Mouse (Mus musculus): ENCODE measurements around the gene Tinf2. TPM values are rescaled to one million over a fixed set of nuclear protein-coding genes. Genes with fewer than 3 reads are reported as not detected.

Tinf2 gene
- polyA plus RNA-seq, 1 experiment from 2014 or later, result 31.5 TPM

DNA sequence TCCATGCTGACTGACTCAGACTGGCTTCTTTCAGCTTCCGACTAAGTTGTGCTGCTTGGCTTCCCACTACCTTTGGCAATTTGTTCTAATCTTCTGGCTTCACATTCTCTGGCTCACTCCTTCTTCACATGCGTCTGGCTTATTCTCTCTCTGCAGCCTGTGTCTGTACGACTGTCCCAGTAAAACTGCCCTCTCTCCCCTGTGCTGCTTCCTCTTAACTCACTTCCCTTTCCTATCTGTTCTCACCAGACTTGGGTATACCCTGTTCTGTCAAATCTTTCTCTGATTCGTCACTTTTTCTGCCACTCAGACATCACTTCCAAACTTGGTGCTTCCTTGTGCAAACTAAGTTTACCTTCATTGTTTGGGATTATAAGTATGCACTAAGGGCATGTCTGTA is 15.6 kb upstream of the Tinf2 start:
- Histone ChIP-seq H3K4me1 (no peaks in the 10 kb centered on the region), H3K36me3 (no peaks in the 10 kb centered on the region), H3K27ac (no peak overlapping the region), H3K4me3 (no peak overlapping the region), H3K27me3 (no peaks in the 10 kb centered on the region), H3K4me2 (no peak overlapping the region), H3K9ac (no peak overlapping the region), H3K9me3 (no peaks in the 10 kb centered on the region)
- whole genome bisulfite sequencing, result 74% methylated on average over 4 of the region's 4 CpGs
- no peak for ATAC-seq (ENCODE audit: insufficient number of reproducible peaks, low FRiP score, low TSS enrichment, low read depth)

DNA sequence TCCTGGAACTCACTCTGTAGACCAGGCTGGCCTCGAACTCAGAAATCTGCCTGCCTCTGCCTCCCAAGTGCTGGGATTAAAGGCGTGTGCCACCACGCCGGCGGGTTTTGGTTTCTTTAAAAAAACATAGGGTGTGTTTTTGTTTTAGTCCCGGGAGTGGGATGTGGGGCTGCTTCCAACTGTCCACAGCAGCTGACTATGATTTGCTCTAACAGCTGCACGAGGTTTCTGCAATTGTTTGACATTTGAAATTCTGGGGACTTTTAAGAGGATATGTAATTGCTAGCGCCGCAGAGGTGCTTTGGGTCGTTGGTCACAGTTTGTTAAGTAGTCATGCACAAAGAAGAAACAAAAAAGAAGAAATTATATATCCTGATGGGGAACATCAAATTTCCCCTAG is 7.8 kb upstream of the Tinf2 start:
- Histone ChIP-seq H3K4me1 (no peaks in the 10 kb centered on the region), H3K27me3 (no peaks in the 10 kb centered on the region), H3K4me2 (no peak overlapping the region), H3K4me3 (no peak overlapping the region), H3K36me3 (no peaks in the 10 kb centered on the region), H3K27ac (no peak overlapping the region), H3K9me3 (no peaks in the 10 kb centered on the region), H3K9ac (no peak overlapping the region)
- no peak for ATAC-seq (ENCODE audit: insufficient number of reproducible peaks, low FRiP score, low TSS enrichment, low read depth)
- 73% methylated on average over 10 of the region's 10 CpGs for WGBS

DNA sequence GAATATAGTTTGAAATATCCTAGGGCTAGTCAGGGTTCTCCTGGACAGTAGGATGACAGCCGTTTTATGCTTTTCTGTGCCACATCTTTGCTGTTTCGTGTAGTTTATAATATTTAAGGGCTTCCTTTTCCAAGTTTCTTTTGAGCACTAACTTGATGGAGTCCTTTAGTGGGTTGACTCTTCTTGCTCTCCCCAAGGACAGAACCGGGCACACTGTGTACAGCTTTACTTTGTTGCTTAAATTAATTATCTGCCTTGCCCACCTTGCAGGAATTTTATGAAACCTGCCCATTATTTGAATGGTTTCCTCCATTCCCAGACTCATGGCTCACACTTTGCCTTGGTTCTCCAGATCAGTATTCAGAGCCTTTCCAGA is 486 bp upstream of the Tinf2 start:
- Histone ChIP-seq H3K27ac (peak overlapping the region; percentile 91), H3K27me3 (no peaks in the 10 kb centered on the region), H3K4me3 (peak overlapping the region; percentile 71), H3K9me3 (no peaks in the 10 kb centered on the region), H3K4me2 (peak overlapping the region; percentile 82), H3K9ac (peak overlapping the region; percentile 60; the same call in 1 of the 2 replicates), H3K36me3 (peaks cover 35% of the 10 kb centered on the region), H3K4me1 (peaks cover 10% of the 10 kb centered on the region; the same call in 1 of the 2 replicates)
- 13% methylated on average over 3 of the region's 3 CpGs for WGBS
- ATAC-seq (ENCODE audit: insufficient number of reproducible peaks, low FRiP score, low TSS enrichment, low read depth), result peak; percentile 12; the same call in 1 of the 2 replicates

DNA sequence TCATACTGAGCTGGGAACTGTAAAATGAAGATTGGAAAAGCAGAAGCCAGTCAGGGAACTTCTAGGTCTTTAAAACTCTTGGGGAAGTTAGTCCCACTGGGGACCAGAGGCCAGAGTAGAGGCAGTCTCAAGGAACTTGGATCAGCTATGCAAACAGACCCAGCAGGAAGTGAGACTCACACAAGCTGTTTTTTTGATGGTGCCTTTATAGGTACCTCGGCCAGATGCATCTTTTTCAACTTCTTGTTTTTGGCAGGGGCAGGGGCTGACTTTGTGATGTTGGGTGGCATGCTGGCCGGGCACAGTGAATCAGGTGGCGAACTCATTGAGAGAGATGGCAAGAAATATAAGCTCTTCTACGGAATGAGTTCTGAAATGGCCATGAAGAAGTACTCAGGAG is 4.0 kb downstream of the Tinf2 start:
- WGBS, result 82% methylated on average over 4 of the region's 4 CpGs
- Histone ChIP-seq H3K9me3 (no peaks in the 10 kb centered on the region), H3K36me3 (peaks cover 60% of the 10 kb centered on the region), H3K4me2 (no peak overlapping the region), H3K27me3 (no peaks in the 10 kb centered on the region), H3K4me3 (no peak overlapping the region), H3K4me1 (peaks cover 13% of the 10 kb centered on the region), H3K9ac (no peak overlapping the region), H3K27ac (no peak overlapping the region)
- no peak for ATAC-seq (ENCODE audit: insufficient number of reproducible peaks, low FRiP score, low TSS enrichment, low read depth)

DNA sequence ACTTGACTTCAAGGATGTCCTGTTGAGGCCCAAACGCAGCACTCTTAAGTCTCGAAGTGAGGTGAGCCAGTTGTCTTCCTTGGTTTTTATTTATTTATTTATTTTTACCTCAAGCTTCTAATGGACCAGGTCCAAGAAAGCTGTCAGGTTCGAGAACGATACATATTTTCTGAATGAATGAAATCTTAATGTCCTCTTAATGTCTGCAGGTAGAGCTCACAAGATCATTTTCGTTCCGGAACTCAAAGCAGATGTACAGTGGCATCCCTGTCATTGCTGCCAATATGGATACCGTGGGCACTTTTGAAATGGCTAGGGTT is 8.9 kb downstream of the Tinf2 start:
- Histone ChIP-seq H3K27ac (0 out of 2 replicates have a peak overlapping the region, but pooled peaks have one; percentile 95), H3K4me3 (peak overlapping the region; percentile 83), H3K36me3 (peaks cover 38% of the 10 kb centered on the region), H3K9me3 (no peaks in the 10 kb centered on the region), H3K4me1 (peaks cover 16% of the 10 kb centered on the region), H3K4me2 (peak overlapping the region; percentile 74), H3K9ac (peak overlapping the region; percentile 58), H3K27me3 (no peaks in the 10 kb centered on the region)
- WGBS, result 75% methylated on average over 7 of the region's 7 CpGs
- ATAC-seq (ENCODE audit: insufficient number of reproducible peaks, low FRiP score, low TSS enrichment, low read depth), result no peak

DNA sequence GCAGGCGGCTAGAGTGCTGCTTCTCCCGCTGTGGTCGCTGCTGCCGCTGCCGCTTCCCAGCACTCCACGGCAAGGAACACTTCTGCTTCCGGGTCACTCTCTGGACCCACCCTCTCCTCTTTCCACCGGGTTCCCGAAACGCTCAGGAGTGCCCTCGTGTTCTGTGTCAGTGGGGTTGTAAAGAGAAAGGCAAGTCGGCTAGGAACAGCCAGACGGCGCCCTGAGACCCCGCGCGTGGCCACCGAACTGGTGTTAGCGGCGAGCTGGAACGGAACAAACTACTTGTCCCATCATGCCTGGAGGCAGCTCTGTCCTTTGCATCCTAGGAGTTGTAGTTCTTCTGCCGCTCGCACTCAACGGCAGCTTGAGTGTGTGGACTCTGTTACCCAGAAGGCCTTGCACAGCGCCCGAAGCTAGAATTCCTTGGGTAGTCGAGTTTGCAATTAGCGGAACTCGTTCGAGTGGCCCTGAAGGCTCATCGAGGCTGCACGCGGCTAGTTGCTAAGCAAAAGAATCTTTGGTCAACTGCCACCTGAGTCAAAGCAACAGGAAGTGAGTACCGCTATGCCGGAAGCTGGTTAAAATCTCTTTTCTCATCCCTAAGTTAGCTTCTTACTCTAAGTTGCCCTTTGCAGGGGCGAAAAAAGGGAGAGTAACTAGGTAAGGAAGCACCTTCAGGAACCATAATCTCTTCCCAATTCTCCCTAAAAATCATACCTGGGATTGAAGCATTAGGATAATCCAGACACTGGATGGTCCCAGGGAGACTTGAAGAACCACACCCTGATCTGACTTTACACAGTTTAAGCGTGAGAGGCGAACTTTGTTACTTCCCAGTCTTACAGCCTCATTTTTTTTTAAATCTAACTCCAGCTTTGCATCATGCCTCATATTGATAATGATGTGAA is 9.5 kb downstream of the Tinf2 start, which contains the start of the genes Gmpr2 and Nedd8:
Gmpr2 (plus strand) TSS at position 109 of the 908 bp plus-strand sequence.
Nedd8 (minus strand) TSS at position 292 of the 908 bp plus-strand sequence.
- ATAC-seq (ENCODE audit: insufficient number of reproducible peaks, low FRiP score, low TSS enrichment, low read depth), result peak; percentile 96
- WGBS, result under 1% methylated on average over 38 of the region's 38 CpGs

DNA sequence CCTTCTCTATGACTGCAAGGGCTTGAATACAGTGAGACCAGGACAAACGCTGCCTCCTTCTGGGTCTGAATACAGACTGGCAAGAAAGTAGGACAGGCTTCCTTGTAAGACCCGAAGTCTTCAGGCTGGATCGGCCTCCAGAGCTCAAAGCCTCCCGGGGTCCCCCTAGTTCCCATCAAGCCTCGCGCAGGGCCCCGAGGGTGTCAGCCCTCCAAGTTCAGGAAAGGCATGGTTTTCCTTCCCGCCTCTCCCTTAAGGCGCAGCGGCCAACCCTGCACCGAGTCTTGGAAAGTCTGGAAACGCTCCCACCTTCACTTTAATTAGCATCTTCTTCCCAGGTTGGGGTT is 10.2 kb downstream of the Tinf2 start:
- no peak for ATAC-seq (ENCODE audit: insufficient number of reproducible peaks, low FRiP score, low TSS enrichment, low read depth)
- peak overlapping the region; percentile 74 for H3K4me2 ChIP-seq
- peak overlapping the region; percentile 83 for H3K4me3 ChIP-seq
- 0% methylated on average over 12 of the region's 12 CpGs for WGBS
- H3K4me1 ChIP-seq, result peaks cover 16% of the 10 kb centered on the region
- H3K27me3 ChIP-seq, result no peaks in the 10 kb centered on the region
- H3K9me3 ChIP-seq, result no peaks in the 10 kb centered on the region
- peaks cover 31% of the 10 kb centered on the region for H3K36me3 ChIP-seq
- peak overlapping the region; percentile 95 for H3K27ac ChIP-seq
- peak overlapping the region; percentile 76 for H3K9ac ChIP-seq

More for the DNA sequence above, 9.5 kb downstream of the Tinf2 start, which contains the start of the genes Gmpr2 and Nedd8:
- Histone ChIP-seq H3K9ac (peak within 1 kb of the TSS; percentile 76), H3K4me1 (peaks cover 16% of the 10 kb centered on the region), H3K36me3 (peaks cover 32% of the 10 kb centered on the region), H3K4me3 (peak within 1 kb of the TSS; percentile 83), H3K4me2 (peak within 1 kb of the TSS; percentile 74), H3K27me3 (no peaks in the 10 kb centered on the region), H3K27ac (peak within 1 kb of the TSS; percentile 95), H3K9me3 (no peaks in the 10 kb centered on the region)

DNA sequence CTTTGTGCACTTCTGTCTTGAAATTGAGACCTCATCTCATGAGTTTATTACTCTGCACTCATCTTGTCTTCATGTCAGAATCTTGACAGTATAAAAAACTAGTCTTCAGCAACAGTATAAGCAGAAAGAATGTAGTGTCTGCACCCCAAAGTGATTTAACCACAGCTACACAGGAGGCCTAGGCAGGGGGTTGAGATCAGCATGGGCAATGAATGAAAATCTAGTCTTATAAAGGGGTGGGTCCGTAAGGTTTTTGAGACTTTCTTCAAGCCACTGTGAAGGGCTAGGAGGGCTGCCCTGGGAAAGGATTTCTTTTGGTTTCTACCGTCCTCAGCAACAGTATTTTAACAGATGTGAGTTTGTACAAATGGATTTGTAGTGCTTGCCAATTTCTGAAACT is 21.0 kb downstream of the Tinf2 start:
- peaks cover 38% of the 10 kb centered on the region for H3K36me3 ChIP-seq
- peak overlapping the region; percentile 59 for H3K27ac ChIP-seq
- ATAC-seq (ENCODE audit: insufficient number of reproducible peaks, low FRiP score, low TSS enrichment, low read depth), result no peak

DNA sequence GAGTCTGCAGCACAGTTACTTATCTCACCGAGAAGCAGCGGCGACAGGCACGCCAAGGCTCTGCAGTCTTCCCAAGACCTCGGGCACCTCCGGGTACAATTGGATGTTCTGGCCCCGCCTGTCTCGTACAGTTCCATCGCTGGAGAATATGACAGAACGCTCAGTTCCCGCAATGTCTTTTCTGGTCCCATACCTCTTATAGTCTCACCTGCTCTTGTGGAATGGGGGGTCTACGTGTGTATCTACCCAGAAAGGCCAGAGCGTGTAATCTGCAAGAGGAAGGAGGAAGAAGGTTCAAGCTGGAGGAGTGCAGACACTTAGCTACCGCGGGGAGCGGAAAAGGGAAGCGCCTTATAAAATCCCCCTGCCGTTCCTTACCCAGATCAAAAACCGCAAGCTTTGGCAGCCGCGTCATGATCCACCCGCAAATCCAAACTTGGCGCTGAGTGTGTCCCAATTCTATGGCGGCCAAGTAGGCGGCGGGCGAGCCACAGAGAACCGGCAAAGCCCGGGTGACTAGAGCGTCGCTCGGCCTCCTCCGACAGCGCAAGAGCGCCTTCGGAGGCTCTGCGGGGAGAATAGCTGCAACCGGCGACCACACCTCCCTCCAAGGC is 21.6 kb downstream of the Tinf2 start, which contains the start of gene Mdp1:
Mdp1 (minus strand) TSS at position 549 of the 614 bp plus-strand sequence.
- no peaks in the 10 kb centered on the region for H3K9me3 ChIP-seq
- peak within 1 kb of the TSS; percentile 87 for H3K27ac ChIP-seq
- H3K36me3 ChIP-seq, result peaks cover 37% of the 10 kb centered on the region
- WGBS, result under 1% methylated on average over 39 of the region's 39 CpGs
- peaks cover 13% of the 10 kb centered on the region for H3K4me1 ChIP-seq
- peak; percentile 89 for ATAC-seq (ENCODE audit: insufficient number of reproducible peaks, low FRiP score, low TSS enrichment, low read depth)
- peak within 1 kb of the TSS; percentile 76 for H3K9ac ChIP-seq
- H3K4me2 ChIP-seq, result peak within 1 kb of the TSS; percentile 54
- H3K4me3 ChIP-seq, result peak within 1 kb of the TSS; percentile 71
- no peaks in the 10 kb centered on the region for H3K27me3 ChIP-seq

More for the DNA sequence above, 21.0 kb downstream of the Tinf2 start:
- Histone ChIP-seq H3K9me3 (no peaks in the 10 kb centered on the region), H3K9ac (no peak overlapping the region), H3K27me3 (no peaks in the 10 kb centered on the region), H3K4me2 (peak overlapping the region; percentile 54), H3K4me1 (peaks cover 13% of the 10 kb centered on the region), H3K4me3 (peak overlapping the region; percentile 71)
- WGBS, result 30% methylated on average over 2 of the region's 2 CpGs

DNA sequence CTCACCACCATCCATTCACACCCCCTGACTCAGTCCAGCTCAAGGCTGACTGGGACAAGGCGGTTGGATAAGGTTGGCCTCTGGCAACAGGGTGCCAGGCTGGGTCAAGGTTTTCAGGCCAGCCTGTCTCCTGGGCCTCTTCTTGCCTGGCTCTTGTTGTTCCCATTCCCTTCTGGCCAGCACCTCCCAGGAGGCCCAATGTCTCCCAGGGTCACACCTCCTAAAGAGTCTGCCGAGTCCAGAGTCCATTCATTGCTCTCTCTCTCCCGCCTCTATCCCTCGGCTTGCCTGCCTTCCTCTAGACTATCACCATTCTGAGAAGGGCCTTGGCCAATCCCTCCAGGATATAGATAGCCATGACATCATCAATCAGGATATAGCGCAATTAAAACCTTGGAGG is 23.6 kb downstream of the Tinf2 start:
- 93% methylated on average over 5 of the region's 5 CpGs for WGBS

DNA sequence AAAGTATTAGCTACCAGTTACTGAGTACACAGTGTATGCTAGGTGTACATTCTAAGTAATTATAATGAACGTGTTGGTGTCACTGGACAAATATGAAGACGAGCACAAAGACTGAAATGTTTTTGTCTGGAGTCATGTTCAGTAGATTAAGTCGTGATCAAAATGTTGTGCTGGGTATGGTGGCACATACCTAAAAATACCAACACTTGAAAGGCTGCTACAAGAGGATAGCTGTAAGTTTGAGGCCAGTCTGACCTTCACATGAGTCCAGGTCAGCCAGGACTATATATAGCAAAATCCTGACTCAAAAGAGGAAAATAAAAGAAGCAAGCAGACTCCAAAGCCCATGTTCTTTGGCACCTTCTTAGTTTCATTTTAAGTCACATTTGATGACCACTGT is 24.7 kb downstream of the Tinf2 start:
- H3K9ac ChIP-seq, result no peak overlapping the region
- ATAC-seq (ENCODE audit: insufficient number of reproducible peaks, low FRiP score, low TSS enrichment, low read depth), result no peak
- no peak overlapping the region for H3K27ac ChIP-seq
- no peak overlapping the region for H3K4me2 ChIP-seq
- peaks cover 16% of the 10 kb centered on the region for H3K4me1 ChIP-seq
- WGBS, result 85% methylated on average over 3 of the region's 3 CpGs
- H3K4me3 ChIP-seq, result no peak overlapping the region
- H3K36me3 ChIP-seq, result peaks cover 18% of the 10 kb centered on the region
- H3K9me3 ChIP-seq, result no peaks in the 10 kb centered on the region
- H3K27me3 ChIP-seq, result no peaks in the 10 kb centered on the region

More for the DNA sequence above, 23.6 kb downstream of the Tinf2 start:
- Histone ChIP-seq H3K9me3 (no peaks in the 10 kb centered on the region), H3K27ac (no peak overlapping the region), H3K4me1 (peaks cover 13% of the 10 kb centered on the region), H3K4me3 (no peak overlapping the region), H3K27me3 (no peaks in the 10 kb centered on the region), H3K36me3 (peaks cover 27% of the 10 kb centered on the region), H3K9ac (no peak overlapping the region), H3K4me2 (no peak overlapping the region)
- no peak for ATAC-seq (ENCODE audit: insufficient number of reproducible peaks, low FRiP score, low TSS enrichment, low read depth)

DNA sequence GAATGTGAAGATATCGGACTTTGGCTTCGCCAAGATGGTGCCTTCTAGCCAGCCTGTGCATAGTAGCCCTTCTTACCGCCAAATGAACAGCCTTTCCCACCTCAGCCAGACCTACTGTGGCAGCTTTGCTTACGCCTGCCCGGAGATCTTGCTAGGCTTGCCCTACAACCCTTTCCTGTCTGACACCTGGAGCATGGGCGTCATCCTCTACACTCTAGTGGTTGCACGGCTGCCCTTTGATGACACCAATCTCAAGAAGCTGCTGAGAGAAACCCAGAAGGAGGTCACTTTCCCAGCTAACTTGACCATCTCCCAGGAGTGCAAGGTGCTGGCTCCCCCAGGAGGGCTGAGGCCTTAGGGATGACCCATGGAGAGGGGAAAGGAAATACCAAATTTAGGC is 30.1 kb downstream of the Tinf2 start:
- no peak for ATAC-seq (ENCODE audit: insufficient number of reproducible peaks, low FRiP score, low TSS enrichment, low read depth)
- Histone ChIP-seq H3K9me3 (no peaks in the 10 kb centered on the region), H3K9ac (no peak overlapping the region), H3K27me3 (no peaks in the 10 kb centered on the region), H3K27ac (no peak overlapping the region), H3K4me1 (0 out of 2 replicates have a peak, but pooled peaks cover 3% of the 10 kb centered on the region), H3K4me2 (no peak overlapping the region), H3K4me3 (no peak overlapping the region), H3K36me3 (peaks cover 8% of the 10 kb centered on the region; the same call in 1 of the 2 replicates)
- WGBS, result 76% methylated on average over 7 of the region's 7 CpGs
